Mouse (Mus musculus) heart, postnatal 36 days (tissue): ENCODE measurements around the gene Plek2. TPM values are rescaled to one million over a fixed set of nuclear protein-coding genes. Genes with fewer than 3 reads are reported as not detected.

ENCODE experiments used
- total RNA-seq, 2 experiments: library from RNA; stranded (reverse); gene quantifications; 2 replicates each; pipeline ENCODE4 v1.2.3; 2021

Plek2 gene
- total RNA-seq, 2 experiments from 2014 or later = 0.36 to 0.60 TPM

Other genes starting within 250 kb of the Plek2 start
- under 1 TPM in 1 of 2 experiments, not detected in 1; 0.17 TPM for gene Fam71d, start 215.4 kb downstream of the Plek2 start, total RNA-seq
- 10 to 100 TPM; 19.9 to 20.5 TPM for gene Mpp5, start 158.1 kb downstream of the Plek2 start, total RNA-seq
- 10 to 100 TPM; 81.1 to 83.5 TPM for gene Atp6v1d, start 45.3 kb downstream of the Plek2 start, total RNA-seq
- 10 to 100 TPM; 52.1 to 59.3 TPM for gene Eif2s1, start 45.1 kb downstream of the Plek2 start, total RNA-seq
- 1 to 10 TPM; 2.6 to 5.4 TPM for gene Tmem229b, start 100.7 kb upstream of the Plek2 start, total RNA-seq
- 1 to 10 TPM; 1.6 to 2.1 TPM for gene Plekhh1, start 122.2 kb upstream of the Plek2 start, total RNA-seq
- gene Pigh, start 182.7 kb upstream of the Plek2 start, total RNA-seq = 1 to 10 TPM; 2.9 to 3.5 TPM
- not detected for gene Arg2, start 223.8 kb upstream of the Plek2 start, total RNA-seq